26 mouse cellular contexts compared by ENCODE assay signal in the genomic region with DNA sequence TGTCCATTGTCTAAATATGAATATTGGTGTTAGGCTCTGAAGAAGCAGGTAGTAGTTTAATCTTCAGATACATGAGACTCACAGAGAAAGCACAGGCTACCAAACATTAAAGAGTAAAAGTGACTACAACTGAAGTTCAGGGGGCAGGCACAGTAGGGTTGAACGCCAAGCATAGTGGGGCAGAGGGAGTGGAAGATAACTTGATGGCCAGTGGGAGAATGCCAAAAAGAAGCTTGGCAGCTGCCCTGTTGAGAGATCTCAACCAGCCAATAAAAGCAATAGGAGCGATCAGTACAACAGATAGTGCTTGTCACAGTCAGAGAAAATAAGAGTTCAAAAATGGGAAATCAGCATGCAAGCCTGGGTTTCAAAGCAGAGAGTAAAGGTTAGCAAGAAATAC.
DNase-seq lines count a peak whose midpoint lies in the region; ATAC-seq lines count a peak whose summit lies in the region.
"Had no signal": no experiment of that assay in that cellular context is flagged by ENCODE, and none has a peak within 500 bp of the region (broad histone marks: within the 10 kb centered on the region; RNA-seq: fewer than 3 reads in every experiment).

No protein-coding gene starts in this region.

- H3K27ac ChIP-seq in heart, embryonic 11.5 days (ENCODE audit: low read depth, low read length), result no peak overlapping the region
- H3K27ac ChIP-seq in midbrain, embryonic 11.5 days (ENCODE audit: low read depth, low read length), result no peak overlapping the region
- H3K27ac ChIP-seq in midbrain, embryonic 15.5 days, result no peak overlapping the region
- H3K27ac ChIP-seq: embryonic facial prominence, embryonic 10.5 days; embryonic facial prominence, embryonic 13.5 days; forebrain, embryonic 10.5 days; forebrain, embryonic 13.5 days; heart, embryonic 10.5 days; hindbrain, embryonic 10.5 days; hindbrain, embryonic 13.5 days; intestine, embryonic 15.5 days had no signal

- WGBS in heart, embryonic 11.5 days (ENCODE audit: insufficient replicate concordance), result 79% methylated on average over 2 of the region's 2 CpGs
- WGBS in midbrain, embryonic 11.5 days, result 97% methylated on average over 2 of the region's 2 CpGs
- WGBS in midbrain, embryonic 15.5 days, result 94% methylated on average over 2 of the region's 2 CpGs

- H3K4me2 ChIP-seq in heart, embryonic 11.5 days, result no peak overlapping the region
- no peak overlapping the region for H3K4me2 ChIP-seq in midbrain, embryonic 11.5 days
- H3K4me2 ChIP-seq in midbrain, embryonic 15.5 days, result no peak overlapping the region
- H3K4me2 ChIP-seq: embryonic facial prominence, embryonic 13.5 days; forebrain, embryonic 13.5 days; hindbrain, embryonic 13.5 days; intestine, embryonic 15.5 days had no signal

- H3K4me3 ChIP-seq in heart, embryonic 11.5 days (ENCODE audit: low read depth, low read length), result no peak overlapping the region
- no peak overlapping the region for H3K4me3 ChIP-seq in midbrain, embryonic 11.5 days (ENCODE audit: low read depth, low read length)
- no peak overlapping the region for H3K4me3 ChIP-seq in midbrain, embryonic 15.5 days
- H3K4me3 ChIP-seq: embryonic facial prominence, embryonic 10.5 days; embryonic facial prominence, embryonic 13.5 days; forebrain, embryonic 10.5 days; forebrain, embryonic 13.5 days; heart, embryonic 10.5 days; hindbrain, embryonic 10.5 days; hindbrain, embryonic 13.5 days; intestine, embryonic 15.5 days had no signal

- H3K36me3 ChIP-seq in heart, embryonic 11.5 days (ENCODE audit: control insufficient read depth, insufficient read depth, low read length), result no peaks in the 10 kb centered on the region
- no peaks in the 10 kb centered on the region for H3K36me3 ChIP-seq in midbrain, embryonic 11.5 days (ENCODE audit: control insufficient read depth, insufficient read depth, low read length)
- H3K36me3 ChIP-seq in midbrain, embryonic 15.5 days (replicated peaks), result no peaks in the 10 kb centered on the region
- H3K36me3 ChIP-seq: embryonic facial prominence, embryonic 10.5 days; embryonic facial prominence, embryonic 13.5 days; forebrain, embryonic 10.5 days; heart, embryonic 10.5 days; hindbrain, embryonic 10.5 days; hindbrain, embryonic 13.5 days; intestine, embryonic 15.5 days had no signal

- intact Hi-C loops in heart, postnatal 14 days (cut with DNase I), result no loop called here

- ATAC-seq in heart, embryonic 11.5 days (replicated peaks; ENCODE audit: insufficient number of reproducible peaks, low FRiP score, low TSS enrichment), result no peak
- no peak for ATAC-seq in midbrain, embryonic 11.5 days (ENCODE audit: low FRiP score)
- ATAC-seq in midbrain, embryonic 15.5 days (replicated peaks), result no peak
- ATAC-seq: activated CD4-positive, CD25-positive, alpha-beta regulatory T cell, adult 4 months; forebrain, embryonic 13.5 days; forebrain, embryonic 16.5 days; hindbrain, embryonic 16.5 days; intestine, embryonic 15.5 days had no signal

- peak; percentile 24 to 46 for DNase-seq in cerebellum, postnatal 10 days
- no peak for DNase-seq in cerebellum, adult 8-10 months
- DNase-seq in heart, postnatal 14 days, result peak; percentile 2 to 4
- peak; percentile 28 for DNase-seq in midbrain, embryonic 11.5 days (ENCODE audit: low spot score, missing footprints)
- DNase-seq: adrenal gland, postnatal 10 days; adrenal gland, postnatal 36 days; cerebellum, adult 18-20 months; cerebellum, adult 9-11 months; cerebellum, postnatal 36 days; embryo, embryonic 11 days; gastrocnemius, postnatal 10 days; gastrocnemius, postnatal 36 days; kidney, adult 11 months had no signal

- H3K27me3 ChIP-seq in heart, embryonic 11.5 days (ENCODE audit: control insufficient read depth, insufficient read depth, low read length), result no peaks in the 10 kb centered on the region
- H3K27me3 ChIP-seq in midbrain, embryonic 11.5 days (ENCODE audit: control insufficient read depth, insufficient read depth, low read length), result no peaks in the 10 kb centered on the region
- H3K27me3 ChIP-seq in midbrain, embryonic 15.5 days (replicated peaks), result no peaks in the 10 kb centered on the region
- H3K27me3 ChIP-seq: embryonic facial prominence, embryonic 13.5 days; forebrain, embryonic 13.5 days; hindbrain, embryonic 13.5 days; intestine, embryonic 15.5 days had no signal

- H3K4me1 ChIP-seq in heart, embryonic 11.5 days (ENCODE audit: control insufficient read depth, insufficient read depth, low read length), result no peaks in the 10 kb centered on the region
- no peaks in the 10 kb centered on the region for H3K4me1 ChIP-seq in midbrain, embryonic 11.5 days (ENCODE audit: control insufficient read depth, insufficient read depth, low read length)
- H3K4me1 ChIP-seq in midbrain, embryonic 15.5 days, result no peaks in the 10 kb centered on the region
- H3K4me1 ChIP-seq: embryonic facial prominence, embryonic 10.5 days; embryonic facial prominence, embryonic 13.5 days; forebrain, embryonic 10.5 days; forebrain, embryonic 13.5 days; heart, embryonic 10.5 days; hindbrain, embryonic 10.5 days; hindbrain, embryonic 13.5 days; intestine, embryonic 15.5 days had no signal

- no peaks in the 10 kb centered on the region for H3K9me3 ChIP-seq in heart, embryonic 11.5 days (replicated peaks; ENCODE audit: control insufficient read depth, low read length)
- H3K9me3 ChIP-seq in midbrain, embryonic 11.5 days (ENCODE audit: control insufficient read depth, low read length), result no peaks in the 10 kb centered on the region
- 0 out of 2 replicates have a peak, but pooled peaks cover 5% of the 10 kb centered on the region for H3K9me3 ChIP-seq in midbrain, embryonic 15.5 days
- H3K9me3 ChIP-seq: forebrain, embryonic 10.5 days; heart, embryonic 10.5 days; intestine, embryonic 15.5 days had no signal

- no peak overlapping the region for H3K9ac ChIP-seq in heart, embryonic 11.5 days (ENCODE audit: low read depth, low read length)
- H3K9ac ChIP-seq in midbrain, embryonic 11.5 days (ENCODE audit: low read length), result no peak overlapping the region
- H3K9ac ChIP-seq in midbrain, embryonic 15.5 days, result no peak overlapping the region
- H3K9ac ChIP-seq: embryonic facial prominence, embryonic 13.5 days; forebrain, embryonic 13.5 days; hindbrain, embryonic 13.5 days; intestine, embryonic 15.5 days had no signal
